Mouse (Mus musculus) embryonic stem cell, embryonic (primary cell): Measurements from ENCODE around the gene Zfp358.

ENCODE experiments used
- CTCF ChIA-PET, 4 experiments: fragments of 300-600 bp in 2 of 4; fragments of 350-600 bp in 2 of 4; sonication (Branson Sonifier 250); formaldehyde crosslinking; loops; one replicate each; lab custom pipeline; 2022; ENCODE audit warnings: inconsistent platforms in 2 of 4; lab: Charles Lee
- POLR2A ChIA-PET, 4 experiments: fragments of 300-600 bp in 2 of 4; fragments of 350-600 bp in 2 of 4; sonication (Branson Sonifier 250); formaldehyde crosslinking; loops; one replicate each; lab custom pipeline; 2022; ENCODE audit warnings: antibody characterized with exemption in 4 of 4, inconsistent platforms in 1 of 4; lab: Charles Lee

The Zfp358 gene

GRCm38 (mm10) chr8:3492901-3493844 lies at the start of gene Zfp358:
Zfp358 (plus strand) TSS chr8:3493138.
- CTCF ChIA-PET = interaction anchor here in 2 of 4 experiments (0.7 to 1.6 kb wide), 5 partner anchors 42 to 183 kb away, joined by 3 to 6 read pairs (median 5); partner anchors contain the start of gene Trappc5 (in 2 of the 2)
- POLR2A ChIA-PET = interaction anchor here in 3 of 4 experiments (0.7 to 3.6 kb wide), 21 partner anchors 8 to 754 kb away, joined by 3 to 21 read pairs (median 4); partner anchors contain the start of genes Camsap3 (in 1 of the 3), Fcor (in 1 of the 3), Mcoln1 (in 1 of the 3) and Pex11g (in 1 of the 3)

GRCm38 (mm10) chr8:3449226-3449625 lies 43.7 kb upstream of the Zfp358 start:
- CTCF ChIA-PET = interaction anchor here in 2 of 4 experiments (0.7 to 4.7 kb wide), 6 partner anchors 10 to 101 kb away, joined by 3 to 37 read pairs (median 3); no protein-coding TSS in a partner anchor
- POLR2A ChIA-PET = interaction anchor here in 3 of 4 experiments (0.7 to 3.0 kb wide), 9 partner anchors 10 to 96 kb away, joined by 3 to 16 read pairs (median 3); no protein-coding TSS in a partner anchor

- CTCF ChIA-PET = interaction anchor here (0.5 to 4.7 kb wide), 31 partner anchors 8 to 226 kb away, joined by 3 to 37 read pairs (median 4); partner anchors contain the start of genes Zfp358 (in 2 of the 4), Fcor (in 1 of the 4) and Trappc5 (in 1 of the 4)
- POLR2A ChIA-PET = interaction anchor here in 3 of 4 experiments (0.9 to 3.1 kb wide), 8 partner anchors 9 to 18 kb away, joined by 3 to 16 read pairs (median 6); partner anchors contain the start of gene Pex11g (in 1 of the 3)
Measured at GRCm38 (mm10) chr8:3450670-3451069, 42.3 kb upstream of the Zfp358 start.

DNA sequence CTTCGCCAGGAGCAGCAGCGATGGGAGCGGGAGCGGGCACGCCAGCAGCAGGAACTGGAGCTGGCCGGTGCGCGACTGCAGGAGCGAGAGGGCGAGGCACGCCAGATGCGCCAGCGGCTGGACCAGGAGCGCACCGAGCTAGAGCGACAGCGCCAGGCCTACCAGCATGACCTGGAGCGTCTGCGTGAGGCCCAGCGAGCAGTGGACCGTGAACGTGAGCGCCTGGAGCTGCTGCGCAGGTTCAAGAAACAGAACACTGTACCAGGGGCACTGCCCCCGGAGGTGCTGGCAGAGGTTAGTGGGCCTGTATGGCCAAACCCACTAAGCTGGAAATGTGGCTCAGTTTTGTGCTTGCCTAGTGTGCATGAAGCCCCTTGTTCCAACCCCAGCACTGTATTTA lies 40.9 kb upstream of the Zfp358 start:
- ChIA-PET CTCF (interaction anchor here in 3 of 4 experiments (0.6 to 4.7 kb wide), 15 partner anchors 9 to 220 kb away, joined by 3 to 37 read pairs (median 4); partner anchors contain the start of gene Fcor (in 1 of the 3)), POLR2A (interaction anchor here (0.9 to 3.1 kb wide), 15 partner anchors 8 to 65 kb away, joined by 3 to 16 read pairs (median 4); partner anchors contain the start of genes Mcoln1 (in 1 of the 4) and Pex11g (in 1 of the 4))

GRCm38 (mm10) chr8:3463248-3463647 lies 29.7 kb upstream of the Zfp358 start:
- ChIA-PET CTCF (interaction anchor here (0.5 to 6.8 kb wide), 8 partner anchors 13 to 493 kb away, joined by 3 to 43 read pairs (median 4); partner anchors contain the start of gene Fcor (in 1 of the 4)), POLR2A (interaction anchor here in 2 of 4 experiments (0.5 to 2.0 kb wide), 5 partner anchors 7 to 97 kb away, joined by 3 to 7 read pairs (median 5); no protein-coding TSS in a partner anchor)

DNA sequence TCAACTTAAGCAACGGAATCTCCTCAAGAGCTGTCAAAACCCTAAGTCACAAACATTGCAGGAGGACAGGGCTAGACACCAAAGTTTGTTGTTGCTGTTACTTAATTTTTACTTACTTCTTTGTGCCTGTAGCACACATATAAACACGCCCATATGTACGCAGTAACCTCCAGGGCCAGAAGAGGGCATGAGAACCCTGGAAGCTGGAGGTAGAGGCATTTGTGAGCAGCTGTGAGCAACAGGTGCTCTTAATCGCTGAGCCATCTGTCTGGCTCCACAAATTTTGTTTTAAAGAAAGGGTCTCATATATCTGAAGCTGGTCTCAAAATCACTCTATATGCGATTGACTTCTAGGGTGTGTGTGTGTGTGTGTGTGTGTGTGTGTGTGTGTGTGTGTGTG lies 28.6 kb upstream of the Zfp358 start:
- CTCF ChIA-PET = interaction anchor here in 3 of 4 experiments (0.6 to 6.8 kb wide), 17 partner anchors 8 to 492 kb away, joined by 3 to 43 read pairs (median 4); partner anchors contain the start of genes Fcor (in 2 of the 3) and Trappc5 (in 2 of the 3)
- POLR2A ChIA-PET = interaction anchor here in 3 of 4 experiments (0.6 to 2.0 kb wide), 10 partner anchors 9 to 245 kb away, joined by 3 to 10 read pairs (median 4); partner anchors contain the start of genes Mcoln1 (in 1 of the 3) and Trappc5 (in 1 of the 3)

DNA sequence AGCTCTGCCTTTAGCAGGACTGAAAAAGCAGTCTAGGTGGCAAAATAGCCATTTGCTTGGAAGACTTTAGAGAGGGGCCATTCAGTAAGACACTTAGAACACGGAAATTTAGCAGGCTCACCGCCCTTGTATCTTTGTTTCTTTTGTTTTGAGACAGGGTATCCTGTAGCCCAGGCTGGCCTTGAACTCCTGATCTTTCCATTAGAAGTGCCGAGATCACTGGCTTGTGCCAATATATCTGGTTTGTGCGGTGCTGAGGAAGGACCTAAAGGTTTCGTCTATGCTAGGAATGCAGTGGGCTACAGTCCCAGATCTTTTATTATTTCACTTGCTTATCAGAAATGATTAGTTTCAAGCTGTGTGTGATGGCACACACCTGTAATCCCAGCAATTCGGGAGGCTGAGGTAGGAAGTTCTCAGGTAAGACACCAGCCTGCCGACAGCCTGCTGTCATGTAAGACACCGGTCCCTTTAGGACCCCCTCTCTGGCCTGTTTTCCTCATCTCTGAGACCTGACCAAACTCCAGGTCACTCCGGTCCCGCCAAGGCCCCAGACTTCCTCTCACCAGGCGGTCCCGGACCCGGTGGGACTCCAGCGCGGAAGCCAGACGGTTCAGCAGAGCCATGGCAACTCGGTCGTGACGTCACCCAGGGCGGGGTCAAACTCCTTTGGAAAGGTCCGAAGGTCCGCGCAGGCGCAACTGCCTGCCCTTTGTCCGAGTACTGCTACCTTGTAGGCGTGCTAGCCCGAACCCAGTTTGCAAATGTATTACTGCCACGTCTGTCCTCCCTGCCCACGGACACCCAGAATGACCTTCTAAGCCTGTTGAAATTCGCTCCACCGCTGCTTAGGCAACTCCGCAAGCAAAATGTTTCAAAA lies 25.7 kb upstream of the Zfp358 start, which contains the start of gene Pex11g:
Gene Pex11g (minus strand): TSS at position 675 of the 880 bp plus-strand sequence.
- CTCF ChIA-PET = interaction anchor here in 3 of 4 experiments (0.6 to 6.8 kb wide), 12 partner anchors 28 to 786 kb away, joined by 3 to 43 read pairs (median 6); partner anchors contain the start of genes Fcor (in 2 of the 3), Snapc2 (in 1 of the 3) and Trappc5 (in 1 of the 3)
- POLR2A ChIA-PET = interaction anchor here (0.6 to 2.8 kb wide), 32 partner anchors 9 to 792 kb away, joined by 3 to 17 read pairs (median 4); partner anchors contain the start of genes Ctxn1 (in 1 of the 4), Fcor (in 1 of the 4), Mcoln1 (in 1 of the 4) and Pnpla6 (in 1 of the 4)

- ChIA-PET CTCF (interaction anchor here (0.5 to 6.8 kb wide), 25 partner anchors 17 to 785 kb away, joined by 3 to 43 read pairs (median 4); partner anchors contain the start of genes Fcor (in 4 of the 4), Trappc5 (in 2 of the 4) and Snapc2 (in 1 of the 4)), POLR2A (interaction anchor here (0.6 to 2.8 kb wide), 35 partner anchors 7 to 791 kb away, joined by 3 to 17 read pairs (median 4); partner anchors contain the start of genes Trappc5 (in 3 of the 4), Fcor (in 2 of the 4), Ctxn1 (in 1 of the 4) and Mcemp1 (in 1 of the 4))
Measured at GRCm38 (mm10) chr8:3467886-3468545, 24.9 kb upstream of the Zfp358 start.

GRCm38 (mm10) chr8:3468838-3469237 lies 24.1 kb upstream of the Zfp358 start:
- ChIA-PET CTCF (interaction anchor here (0.6 to 6.8 kb wide), 19 partner anchors 18 to 208 kb away, joined by 3 to 43 read pairs (median 4); partner anchors contain the start of genes Fcor (in 4 of the 4) and Trappc5 (in 3 of the 4)), POLR2A (interaction anchor here in 3 of 4 experiments (0.7 to 2.8 kb wide), 22 partner anchors 8 to 207 kb away, joined by 3 to 17 read pairs (median 4); partner anchors contain the start of genes Trappc5 (in 3 of the 3), Fcor (in 2 of the 3), Mcemp1 (in 1 of the 3) and Pnpla6 (in 1 of the 3))

GRCm38 (mm10) chr8:3470562-3470961 lies 22.4 kb upstream of the Zfp358 start, which contains the start of gene Tex45:
Tex45 (plus strand) TSS chr8:3470862.
- ChIA-PET CTCF (interaction anchor here in 1 of 4 experiments (0.9 kb wide), 1 partner anchor 206 kb away, joined by 3 read pairs; the partner anchor contains the start of gene Trappc5), POLR2A (interaction anchor here in 1 of 4 experiments (1.0 to 1.2 kb wide), 2 partner anchors 68 to 109 kb away, joined by 3 read pairs; no protein-coding TSS in a partner anchor)

GRCm38 (mm10) chr8:3475715-3476429 lies 17.1 kb upstream of the Zfp358 start:
- POLR2A ChIA-PET = interaction anchor here in 2 of 4 experiments (0.6 to 1.6 kb wide), 6 partner anchors 16 to 201 kb away, joined by 3 to 4 read pairs (median 3); partner anchors contain the start of genes Trappc5 (in 2 of the 2) and Camsap3 (in 1 of the 2)
- CTCF ChIA-PET = interaction anchor here in 2 of 4 experiments (0.5 to 1.3 kb wide), 6 partner anchors 9 to 737 kb away, joined by 3 to 6 read pairs (median 6); partner anchors contain the start of gene Fcor (in 1 of the 2)

- POLR2A ChIA-PET = interaction anchor here in 2 of 4 experiments (0.6 to 1.0 kb wide), 3 partner anchors 16 to 87 kb away, joined by 3 to 6 read pairs (median 3); partner anchors contain the start of genes Arhgef18 (in 1 of the 2) and Mcoln1 (in 1 of the 2)
- CTCF ChIA-PET = interaction anchor here in 1 of 4 experiments (0.6 to 0.7 kb wide), 2 partner anchors 68 to 104 kb away, joined by 4 to 6 read pairs; no protein-coding TSS in a partner anchor
Measured at GRCm38 (mm10) chr8:3480221-3480785, 12.6 kb upstream of the Zfp358 start.

- ChIA-PET CTCF (no interaction called here), POLR2A (interaction anchor here in 2 of 4 experiments (0.7 to 3.8 kb wide), 4 partner anchors 11 to 185 kb away, joined by 3 to 14 read pairs (median 4); partner anchors contain the start of gene Zfp358 (in 1 of the 2))
Measured at GRCm38 (mm10) chr8:3481605-3482004, 11.3 kb upstream of the Zfp358 start.
